In genomic region chr6:86472100-86472955, GRCm38 (mm10) we compare ENCODE assay signal across 7 mouse cellular contexts. TPM values are rescaled to one million over a fixed set of nuclear protein-coding genes. Genes with fewer than 3 reads are reported as not detected.
A peak's percentile ranks its signal among the peaks of the same experiment; 100 is the strongest.
DNase-seq lines count a peak whose midpoint lies in the region; ATAC-seq lines count a peak whose summit lies in the region.

No protein-coding gene starts in this region.

- no peaks in the 10 kb centered on the region for H3K9me3 ChIP-seq in intestine, embryonic 15.5 days
- no peaks in the 10 kb centered on the region for H3K9me3 ChIP-seq in midbrain, embryonic 10.5 days (replicated peaks)

- H3K27ac ChIP-seq in intestine, embryonic 15.5 days = peak overlapping the region; percentile 88
- H3K27ac ChIP-seq in midbrain, embryonic 10.5 days (replicated peaks) = peak overlapping the region; percentile 93

- ATAC-seq in intestine, embryonic 15.5 days = peak; percentile 96

- H3K9ac ChIP-seq in intestine, embryonic 15.5 days = peak overlapping the region; percentile 55

- H3K27me3 ChIP-seq in intestine, embryonic 15.5 days (replicated peaks) = no peaks in the 10 kb centered on the region
- no peaks in the 10 kb centered on the region for H3K27me3 ChIP-seq in midbrain, embryonic 10.5 days (ENCODE audit: low read depth, poor library complexity, severe bottlenecking)

- peak overlapping the region; percentile 42 for H3K4me3 ChIP-seq in intestine, embryonic 15.5 days (replicated peaks)
- peak overlapping the region; percentile 52 for H3K4me3 ChIP-seq in midbrain, embryonic 10.5 days

- H3K36me3 ChIP-seq in intestine, embryonic 15.5 days = no peaks in the 10 kb centered on the region
- peaks cover 34% of the 10 kb centered on the region for H3K36me3 ChIP-seq in midbrain, embryonic 10.5 days

- peak; percentile 100 for DNase-seq in adrenal gland, adult 2 months
- DNase-seq in embryo, embryonic 11.5 days (ENCODE audit: low read depth, low spot score) = peak; percentile 100
- DNase-seq in gastrocnemius, postnatal 36 days = peak; percentile 99 to 100
- peak; percentile 100 for DNase-seq in left cerebral cortex, postnatal 25 days (ENCODE audit: low spot score in 2 of 2)
- DNase-seq in midbrain, embryonic 10.5 days (ENCODE audit: low spot score) = peak; percentile 100
- DNase-seq in right cerebral cortex, postnatal 4 days = peak; percentile 100

- intact Hi-C loops in gastrocnemius, postnatal 36 days (cut with DNase I) = loop anchor here (1.0 kb wide), 1 partner anchor 54 kb away; the partner anchor contains the start of gene Pcbp1
- intact Hi-C loops in left cerebral cortex, postnatal 25 days (cut with DNase I) = loop anchor here (1.0 kb wide), 3 partner anchors 34 to 198 kb away; partner anchors contain the start of genes C87436 and Pcbp1

- peaks cover 15% of the 10 kb centered on the region; the same call in 1 of the 2 replicates for H3K4me1 ChIP-seq in intestine, embryonic 15.5 days (replicated peaks)
- peaks cover 21% of the 10 kb centered on the region for H3K4me1 ChIP-seq in midbrain, embryonic 10.5 days

- WGBS in intestine, embryonic 15.5 days = under 1% methylated on average over 56 of the region's 56 CpGs
- WGBS in midbrain, embryonic 10.5 days = under 1% methylated on average over 55 of the region's 56 CpGs

- H3K4me2 ChIP-seq in intestine, embryonic 15.5 days (replicated peaks) = peak overlapping the region; percentile 80

RNA-seq across cellular contexts. Expression of gene C87436, which starts 34.2 kb away (rescaled TPM):
- 10 to 100 TPM; 18.4 to 22.3 TPM for total RNA-seq in adrenal gland, adult 2 months (2021)
- polyA plus RNA-seq in adrenal gland, adult 2 months (2012; rRNA removed) = 7.3 and 8.7 TPM in 2 replicates
- 1 to 10 TPM; 6.1 to 7.8 TPM for total RNA-seq in gastrocnemius, postnatal 36 days (2021)
- 20.4 and 22.4 TPM in 2 replicates for polyA plus RNA-seq in intestine, embryonic 15.5 days (2015; fragmentation: Nextera tagmentation; extraction: Ambion mirVana)
- 10 to 100 TPM; 19.2 to 19.5 TPM for total RNA-seq in left cerebral cortex, postnatal 25 days (2021)
- polyA plus RNA-seq in midbrain, embryonic 10.5 days (2016; fragmentation: Nextera tagmentation; extraction: Ambion mirVana) = 22.8 and 24.8 TPM in 2 replicates

RNA-seq across cellular contexts. Expression of gene Gm44790, which starts 45.9 kb away (rescaled TPM):
- 1 to 10 TPM in 1 of 2 experiments, not detected in 1; 3.2 TPM for total RNA-seq in adrenal gland, adult 2 months (2021)
- polyA plus RNA-seq in adrenal gland, adult 2 months (2012; rRNA removed) = 6.4 and 8.7 TPM in 2 replicates
- 1 to 10 TPM in 1 of 2 experiments, not detected in 1; 1.2 TPM for total RNA-seq in gastrocnemius, postnatal 36 days (2021)
- not detected in 2 replicates for polyA plus RNA-seq in intestine, embryonic 15.5 days (2015; fragmentation: Nextera tagmentation; extraction: Ambion mirVana)
- not detected for total RNA-seq in left cerebral cortex, postnatal 25 days (2021)
- polyA plus RNA-seq in midbrain, embryonic 10.5 days (2016; fragmentation: Nextera tagmentation; extraction: Ambion mirVana) = 0.63 and 0.89 TPM in 2 replicates

RNA-seq across cellular contexts. Expression of gene Pcbp1, which starts 53.8 kb away (rescaled TPM):
- total RNA-seq in adrenal gland, adult 2 months (2021) = 100 to 1,000 TPM; 320 to 331 TPM
- polyA plus RNA-seq in adrenal gland, adult 2 months (2012; rRNA removed) = 379 and 483 TPM in 2 replicates
- total RNA-seq in gastrocnemius, postnatal 36 days (2021) = 100 to 1,000 TPM; 102 to 112 TPM
- 508 and 561 TPM in 2 replicates for polyA plus RNA-seq in intestine, embryonic 15.5 days (2015; fragmentation: Nextera tagmentation; extraction: Ambion mirVana)
- total RNA-seq in left cerebral cortex, postnatal 25 days (2021) = 100 to 1,000 TPM; 183 to 189 TPM
- 321 and 408 TPM in 2 replicates for polyA plus RNA-seq in midbrain, embryonic 10.5 days (2016; fragmentation: Nextera tagmentation; extraction: Ambion mirVana)

Comparison
In these comparisons a context has a peak if more than half of its experiments do, and no peak if none do; other contexts are left out.
1. Peak in every context shown above with its lines: DNase-seq, ATAC-seq, H3K4me3 ChIP-seq and H3K27ac ChIP-seq.